Mouse (Mus musculus) frontal cortex, adult (tissue): ENCODE measurements around the gene 4930544G11Rik.

Source experiments
- ATAC-seq: cut with Nextera tagmentation; 2 replicates; pipeline ENCODE4 v1.9.2; 2017; ENCODE audit warnings: mild to moderate bottlenecking, moderate library complexity, mixed read lengths; ENCODE audit not compliant: low TSS enrichment

Gene 4930544G11Rik

DNA sequence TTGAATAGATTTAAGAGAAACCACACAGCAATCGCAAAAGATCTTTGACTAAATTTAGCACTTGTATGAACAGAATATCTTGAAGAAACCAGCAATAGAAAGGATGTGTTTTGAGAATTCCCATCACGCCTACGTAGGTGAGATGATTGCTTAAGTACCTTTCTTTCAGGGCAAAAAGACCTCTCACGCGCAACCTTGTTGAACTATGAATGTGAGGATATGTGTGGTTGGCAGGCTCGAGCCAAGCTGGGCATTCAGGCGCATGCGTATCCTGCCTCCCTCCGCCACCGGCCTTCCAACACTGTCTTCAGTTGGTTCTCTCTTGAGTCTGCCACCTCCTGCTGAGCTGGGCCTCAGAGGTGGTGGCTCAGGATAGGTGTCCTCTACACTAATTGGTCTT is at the start of gene 4930544G11Rik:
TSS of gene 4930544G11Rik (plus strand) at position 301 of the 400 bp plus-strand sequence.
- ATAC-seq, result no peak

DNA sequence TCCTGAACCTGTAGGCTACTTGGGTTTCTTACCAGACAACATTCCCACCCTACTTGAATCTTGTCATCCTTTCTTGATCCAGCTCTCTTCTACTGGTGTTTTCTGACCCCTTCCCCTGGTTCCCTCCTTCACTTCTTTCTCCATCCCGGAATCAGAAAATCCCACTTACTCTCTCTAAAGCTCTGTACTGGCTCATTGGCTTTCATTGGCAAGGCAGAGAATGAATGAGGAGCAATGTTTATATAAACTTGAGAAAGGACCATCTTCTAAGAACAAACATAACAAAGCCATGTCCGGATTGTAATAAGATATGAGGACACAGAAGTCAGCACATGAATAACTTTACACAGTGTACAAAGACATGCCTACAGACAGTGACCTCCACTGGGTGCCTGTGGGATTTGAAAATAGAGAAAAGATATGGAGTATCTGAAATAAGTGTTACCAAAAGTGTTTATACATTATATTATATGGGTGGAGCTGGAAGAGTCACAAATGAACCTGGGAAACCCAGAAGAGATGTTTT is 45.7 kb upstream of the 4930544G11Rik start:
- no peak for ATAC-seq

GRCm38 (mm10) chr6:65915421-65915820 is 37.0 kb upstream of the 4930544G11Rik start:
- peak; percentile 57 for ATAC-seq

DNA sequence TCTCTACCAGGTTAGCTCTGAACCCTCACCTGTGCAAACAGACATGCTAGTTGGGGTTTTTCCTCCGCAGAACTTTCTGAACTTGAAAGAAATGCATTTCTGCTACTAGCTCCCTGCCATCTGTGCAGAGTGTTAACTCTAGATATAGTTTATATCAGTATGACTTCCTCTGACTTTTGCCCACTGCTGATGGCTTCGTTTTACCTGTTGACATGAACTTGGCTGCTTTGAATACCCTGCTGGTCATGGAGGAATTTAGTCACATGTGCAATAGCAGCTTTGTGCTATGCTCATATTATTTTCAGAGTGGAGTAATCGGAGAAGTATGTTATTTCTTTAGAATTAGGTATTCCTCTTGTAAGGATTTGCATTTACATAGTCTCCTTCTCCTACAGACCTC is 30.7 kb upstream of the 4930544G11Rik start:
- ATAC-seq, result no peak

DNA sequence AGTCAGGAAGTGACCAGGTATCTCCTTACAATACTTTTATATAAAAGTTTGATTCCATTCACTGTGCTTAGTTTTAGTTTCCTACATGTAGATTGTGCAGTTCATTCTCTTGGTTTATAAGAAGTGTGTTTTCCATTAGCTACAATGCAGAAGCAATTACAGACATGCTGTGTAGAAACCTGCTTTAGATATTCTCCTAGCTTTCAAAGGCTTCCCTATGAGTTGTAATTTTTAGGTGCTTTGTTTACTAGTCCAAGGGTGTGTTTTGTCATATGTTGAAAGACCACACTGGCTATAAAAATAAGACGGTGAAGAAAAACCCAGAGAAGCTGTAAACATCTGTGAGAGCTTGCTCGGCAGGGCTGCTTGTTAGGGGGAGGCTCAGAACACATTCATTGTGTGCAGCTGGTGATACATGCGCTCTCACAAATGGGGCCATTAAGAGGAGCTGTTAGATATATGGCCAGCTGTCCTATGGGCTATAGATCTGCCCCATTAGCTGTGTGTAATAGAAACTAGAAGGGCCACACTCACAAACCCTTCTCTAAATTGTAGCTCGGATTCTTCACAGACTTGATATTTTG is 28.8 kb upstream of the 4930544G11Rik start:
- ATAC-seq, result no peak

DNA sequence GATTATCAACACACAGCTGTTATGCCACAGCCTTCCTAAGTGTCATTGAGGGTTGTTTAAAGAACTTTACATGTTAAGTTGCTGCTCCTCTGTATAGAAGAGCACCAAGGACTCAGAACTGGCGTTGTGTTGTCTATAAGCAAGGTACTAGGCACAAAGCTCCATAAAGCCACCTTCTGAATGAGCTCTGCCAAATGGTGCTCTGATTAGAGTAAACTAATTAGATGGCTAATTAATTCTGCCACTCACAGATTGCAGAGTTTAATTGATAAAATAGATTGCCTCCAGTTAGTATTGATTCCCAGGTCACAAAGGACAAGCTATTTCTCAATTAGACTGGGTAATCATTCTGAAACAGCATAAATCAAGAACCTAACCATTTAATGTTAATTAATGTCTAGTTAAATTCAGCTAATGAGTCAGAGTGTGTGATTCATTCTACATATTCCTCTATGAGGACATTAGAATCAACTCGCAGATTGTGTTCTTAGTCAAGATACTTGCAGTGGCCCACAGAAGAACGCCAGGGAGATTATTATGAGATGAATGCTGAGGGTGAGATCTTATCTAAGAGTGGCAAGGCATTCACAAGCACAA is 26.6 kb upstream of the 4930544G11Rik start:
- ATAC-seq, result no peak

GRCm38 (mm10) chr6:65930523-65930922 is 21.9 kb upstream of the 4930544G11Rik start:
- ATAC-seq, result no peak

DNA sequence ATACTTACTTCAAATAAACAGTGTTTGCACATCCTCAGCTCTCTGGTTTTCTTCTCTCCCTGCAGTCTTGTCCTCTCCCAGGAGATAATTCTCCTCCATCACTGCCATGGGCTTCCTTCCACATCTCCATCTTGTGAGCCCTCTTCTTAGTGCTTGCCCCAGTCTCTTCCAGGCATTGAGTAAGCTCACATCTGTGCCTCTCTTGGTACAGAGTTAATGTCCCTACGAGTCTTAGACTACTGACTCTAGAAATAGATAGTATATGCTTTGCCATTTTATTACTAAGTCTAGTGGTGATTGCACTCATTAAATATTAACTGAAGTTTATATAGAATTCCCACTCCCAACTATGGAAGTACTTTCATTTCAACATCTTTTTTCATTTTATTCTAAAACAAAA is 19.6 kb upstream of the 4930544G11Rik start:
- no peak for ATAC-seq

- ATAC-seq, result no peak
These were observed 19.2 kb upstream of the 4930544G11Rik start for GRCm38 (mm10) chr6:65933177-65933576.

DNA sequence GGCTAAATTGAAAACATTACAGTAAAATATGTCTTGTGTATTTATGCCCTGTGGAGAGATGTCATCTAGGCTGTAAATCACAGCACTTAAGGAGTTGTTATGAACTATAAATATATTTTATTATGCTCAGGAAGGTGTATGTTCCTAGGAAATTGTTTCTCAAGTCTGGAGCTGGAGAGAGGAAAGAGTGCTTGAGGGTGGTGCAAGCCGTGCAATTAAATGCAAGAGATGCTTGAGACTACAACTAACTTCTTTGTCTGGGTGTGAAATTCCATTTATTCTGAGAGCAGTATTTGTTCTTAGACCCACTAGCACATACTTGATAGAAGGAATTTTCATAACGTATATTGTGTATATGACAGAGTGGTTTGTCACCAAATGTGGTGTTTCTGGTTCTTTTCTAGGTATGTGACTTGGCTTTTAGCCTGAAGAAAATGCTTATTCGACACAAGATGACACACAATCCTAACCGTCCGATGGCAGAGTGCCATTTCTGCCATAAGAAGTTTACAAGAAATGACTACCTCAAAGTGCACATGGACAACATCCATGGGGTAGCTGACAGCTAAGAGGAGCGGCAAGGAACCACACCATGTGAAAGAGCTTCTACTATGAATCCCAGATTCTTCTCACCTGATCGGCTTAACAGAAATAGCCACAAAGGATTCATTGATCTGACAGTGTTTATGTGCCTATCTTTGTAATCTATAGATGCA is 16.7 kb upstream of the 4930544G11Rik start:
- ATAC-seq, result no peak

DNA sequence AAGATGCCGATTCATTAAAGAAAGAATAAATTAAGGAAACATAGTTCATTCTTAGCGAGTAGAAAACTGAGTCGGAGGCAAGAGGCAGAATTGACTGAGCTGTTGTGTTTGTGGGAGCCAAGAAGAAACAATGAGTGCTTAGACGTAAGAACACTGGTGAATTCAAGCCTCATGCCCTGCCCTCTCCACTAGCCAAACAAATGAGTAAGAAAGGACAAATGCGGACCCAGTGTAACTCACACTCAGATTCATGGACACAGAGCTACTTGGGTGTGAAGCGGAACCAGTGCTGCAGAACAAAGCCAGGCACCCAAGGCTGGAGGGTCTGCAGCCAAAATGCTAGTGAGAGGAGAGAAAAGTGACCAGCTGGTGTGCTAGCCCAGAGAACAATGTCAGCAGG is 1.9 kb upstream of the 4930544G11Rik start:
- peak; percentile 87 for ATAC-seq

- ATAC-seq, result no peak
These were observed 17.1 kb downstream of the 4930544G11Rik start for GRCm38 (mm10) chr6:65969386-65970111.

GRCm38 (mm10) chr6:65970410-65970809 is 18.0 kb downstream of the 4930544G11Rik start:
- no peak for ATAC-seq

DNA sequence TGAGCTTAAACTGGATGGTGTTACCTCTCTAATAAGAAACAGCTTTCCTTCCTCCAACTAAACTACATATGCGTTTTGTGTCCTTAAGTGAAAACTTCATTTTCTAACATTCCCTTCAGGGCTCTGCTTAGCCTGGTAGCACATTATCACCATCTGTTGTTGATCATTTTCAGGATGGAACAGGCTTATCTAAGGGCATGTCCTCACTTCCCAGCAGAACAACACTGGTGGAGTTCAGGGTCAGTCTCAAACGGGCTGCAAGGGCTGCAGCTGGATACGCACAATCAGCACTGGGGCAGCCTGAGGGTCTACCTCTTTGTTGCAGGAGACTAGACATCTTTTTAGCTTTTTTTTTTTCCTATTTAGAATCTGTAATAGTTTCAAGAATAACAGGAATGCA is 39.7 kb downstream of the 4930544G11Rik start:
- no peak for ATAC-seq

- no peak for ATAC-seq
These were observed 45.9 kb downstream of the 4930544G11Rik start for GRCm38 (mm10) chr6:65998343-65998742.
